Mouse (Mus musculus): ENCODE results near the gene Ms4a6b. TPM values are rescaled to one million over a fixed set of nuclear protein-coding genes. Genes with fewer than 3 reads are reported as not detected.
"Not testable (repeated sequence)": the region's sequence is repeated elsewhere in the genome, so short reads cannot be mapped to it uniquely, and the experiment has no call there.

Gene Ms4a6b
- polyA plus RNA-seq (2015; fragmentation: Nextera tagmentation; extraction: Ambion mirVana), result 2.5 and 3.4 TPM in 2 replicates

- Histone ChIP-seq H3K4me1 (ENCODE audit: control insufficient read depth, low read depth, low read length) (no peaks in the 10 kb centered on the region), H3K36me3 (ENCODE audit: control insufficient read depth, insufficient read depth) (no peaks in the 10 kb centered on the region), H3K4me3 (ENCODE audit: low read depth, low read length) (no peak within 1 kb of the TSS), H3K4me2 (ENCODE audit: low read depth, low read length) (no peak within 1 kb of the TSS), H3K9me3 (replicated peaks; ENCODE audit: control insufficient read depth, low read length) (no peaks in the 10 kb centered on the region), H3K27ac (ENCODE audit: low read length) (no peak within 1 kb of the TSS), H3K27me3 (ENCODE audit: control insufficient read depth, insufficient read depth, low read depth, low read length) (no peaks in the 10 kb centered on the region), H3K9ac (ENCODE audit: low read depth, low read length) (no peak within 1 kb of the TSS)
- no peak for ATAC-seq (ENCODE audit: low read depth)
Observed at GRCm38 (mm10) chr19:11516246-11516645, at the start of gene Ms4a6b. TSS of gene Ms4a6b (plus strand) at chr19:11516512.

GRCm38 (mm10) chr19:11468361-11468760, 48.0 kb upstream of the Ms4a6b start:
- not testable (repeated sequence) for H3K9me3 ChIP-seq (replicated peaks; ENCODE audit: control insufficient read depth, low read length); H3K4me3 ChIP-seq (ENCODE audit: low read depth, low read length); H3K9ac ChIP-seq (ENCODE audit: low read depth, low read length)

GRCm38 (mm10) chr19:11469215-11469614, 47.1 kb upstream of the Ms4a6b start, which contains the start of gene Ms4a6c:
TSS of gene Ms4a6c (plus strand) at chr19:11469366.
- ATAC-seq (ENCODE audit: low read depth), result peak; percentile 11; the same call in 1 of the 2 replicates
- not testable (repeated sequence) for H3K4me1 ChIP-seq (ENCODE audit: control insufficient read depth, low read depth, low read length); H3K9ac ChIP-seq (ENCODE audit: low read depth, low read length); H3K9me3 ChIP-seq (replicated peaks; ENCODE audit: control insufficient read depth, low read length); H3K27ac ChIP-seq (ENCODE audit: low read length); H3K4me3 ChIP-seq (ENCODE audit: low read depth, low read length); H3K27me3 ChIP-seq (ENCODE audit: control insufficient read depth, insufficient read depth, low read depth, low read length); H3K36me3 ChIP-seq (ENCODE audit: control insufficient read depth, insufficient read depth); H3K4me2 ChIP-seq (ENCODE audit: low read depth, low read length)
- WGBS (ENCODE audit: insufficient replicate concordance), result 12% methylated on average over 4 of the region's 4 CpGs

More at GRCm38 (mm10) chr19:11468361-11468760, 48.0 kb upstream of the Ms4a6b start:
- H3K4me1 ChIP-seq (ENCODE audit: control insufficient read depth, low read depth, low read length); H3K4me2 ChIP-seq (ENCODE audit: low read depth, low read length); H3K27ac ChIP-seq (ENCODE audit: low read length); H3K36me3 ChIP-seq (ENCODE audit: control insufficient read depth, insufficient read depth); ATAC-seq (ENCODE audit: low read depth); H3K27me3 ChIP-seq (ENCODE audit: control insufficient read depth, insufficient read depth, low read depth, low read length): not testable (repeated sequence)
- WGBS (ENCODE audit: insufficient replicate concordance), result 27% methylated on average over 1 of the region's 1 CpGs

- Histone ChIP-seq H3K4me2 (ENCODE audit: low read depth, low read length) (no peak overlapping the region), H3K4me3 (ENCODE audit: low read depth, low read length) (no peak overlapping the region), H3K9me3 (replicated peaks; ENCODE audit: control insufficient read depth, low read length) (no peaks in the 10 kb centered on the region), H3K36me3 (ENCODE audit: control insufficient read depth, insufficient read depth) (no peaks in the 10 kb centered on the region), H3K27me3 (ENCODE audit: control insufficient read depth, insufficient read depth, low read depth, low read length) (no peaks in the 10 kb centered on the region), H3K27ac (ENCODE audit: low read length) (no peak overlapping the region), H3K9ac (ENCODE audit: low read depth, low read length) (no peak overlapping the region), H3K4me1 (ENCODE audit: control insufficient read depth, low read depth, low read length) (no peaks in the 10 kb centered on the region)
- 81% methylated on average over 2 of the region's 2 CpGs for WGBS (ENCODE audit: insufficient replicate concordance)
- no peak for ATAC-seq (ENCODE audit: low read depth)
Observed at GRCm38 (mm10) chr19:11479714-11480113, 36.6 kb upstream of the Ms4a6b start.

GRCm38 (mm10) chr19:11482684-11483083, 33.6 kb upstream of the Ms4a6b start:
- Histone ChIP-seq H3K4me1 (ENCODE audit: control insufficient read depth, low read depth, low read length) (no peaks in the 10 kb centered on the region), H3K27ac (ENCODE audit: low read length) (no peak overlapping the region), H3K36me3 (ENCODE audit: control insufficient read depth, insufficient read depth) (no peaks in the 10 kb centered on the region), H3K9me3 (replicated peaks; ENCODE audit: control insufficient read depth, low read length) (no peaks in the 10 kb centered on the region), H3K9ac (ENCODE audit: low read depth, low read length) (no peak overlapping the region), H3K27me3 (ENCODE audit: control insufficient read depth, insufficient read depth, low read depth, low read length) (no peaks in the 10 kb centered on the region), H3K4me2 (ENCODE audit: low read depth, low read length) (no peak overlapping the region), H3K4me3 (ENCODE audit: low read depth, low read length) (no peak overlapping the region)
- 66% methylated on average over 2 of the region's 2 CpGs for WGBS (ENCODE audit: insufficient replicate concordance)
- ATAC-seq (ENCODE audit: low read depth), result no peak

- H3K4me1 ChIP-seq (ENCODE audit: control insufficient read depth, low read depth, low read length), result no peaks in the 10 kb centered on the region
- no peak overlapping the region for H3K4me2 ChIP-seq (ENCODE audit: low read depth, low read length)
- no peaks in the 10 kb centered on the region for H3K27me3 ChIP-seq (ENCODE audit: control insufficient read depth, insufficient read depth, low read depth, low read length)
- H3K4me3 ChIP-seq (ENCODE audit: low read depth, low read length), result no peak overlapping the region
- ATAC-seq (ENCODE audit: low read depth), result no peak
- no peaks in the 10 kb centered on the region for H3K9me3 ChIP-seq (replicated peaks; ENCODE audit: control insufficient read depth, low read length)
- H3K27ac ChIP-seq (ENCODE audit: low read length), result no peak overlapping the region
- WGBS (ENCODE audit: insufficient replicate concordance), result 49% methylated on average over 4 of the region's 4 CpGs
- no peaks in the 10 kb centered on the region for H3K36me3 ChIP-seq (ENCODE audit: control insufficient read depth, insufficient read depth)
- H3K9ac ChIP-seq (ENCODE audit: low read depth, low read length), result no peak overlapping the region
Observed at GRCm38 (mm10) chr19:11483941-11484340, 32.4 kb upstream of the Ms4a6b start.

- H3K36me3 ChIP-seq (ENCODE audit: control insufficient read depth, insufficient read depth), result no peaks in the 10 kb centered on the region
- H3K4me2 ChIP-seq (ENCODE audit: low read depth, low read length), result no peak overlapping the region
- H3K4me3 ChIP-seq (ENCODE audit: low read depth, low read length), result no peak overlapping the region
- H3K27ac ChIP-seq (ENCODE audit: low read length), result no peak overlapping the region
- no peaks in the 10 kb centered on the region for H3K9me3 ChIP-seq (replicated peaks; ENCODE audit: control insufficient read depth, low read length)
- H3K9ac ChIP-seq (ENCODE audit: low read depth, low read length), result no peak overlapping the region
- ATAC-seq (ENCODE audit: low read depth), result no peak
- H3K4me1 ChIP-seq (ENCODE audit: control insufficient read depth, low read depth, low read length), result no peaks in the 10 kb centered on the region
- 47% methylated on average over 3 of the region's 3 CpGs for WGBS (ENCODE audit: insufficient replicate concordance)
- no peaks in the 10 kb centered on the region for H3K27me3 ChIP-seq (ENCODE audit: control insufficient read depth, insufficient read depth, low read depth, low read length)
Observed at GRCm38 (mm10) chr19:11484388-11484787, 31.9 kb upstream of the Ms4a6b start.

- Histone ChIP-seq H3K4me1 (ENCODE audit: control insufficient read depth, low read depth, low read length) (no peaks in the 10 kb centered on the region), H3K4me2 (ENCODE audit: low read depth, low read length) (no peak overlapping the region), H3K9me3 (replicated peaks; ENCODE audit: control insufficient read depth, low read length) (no peaks in the 10 kb centered on the region), H3K27ac (ENCODE audit: low read length) (no peak overlapping the region), H3K9ac (ENCODE audit: low read depth, low read length) (no peak overlapping the region), H3K4me3 (ENCODE audit: low read depth, low read length) (no peak overlapping the region), H3K36me3 (ENCODE audit: control insufficient read depth, insufficient read depth) (no peaks in the 10 kb centered on the region), H3K27me3 (ENCODE audit: control insufficient read depth, insufficient read depth, low read depth, low read length) (no peaks in the 10 kb centered on the region)
- no peak for ATAC-seq (ENCODE audit: low read depth)
- WGBS (ENCODE audit: insufficient replicate concordance), result 32% methylated on average over 3 of the region's 3 CpGs
Observed at GRCm38 (mm10) chr19:11485266-11485665, 31.0 kb upstream of the Ms4a6b start.

GRCm38 (mm10) chr19:11485746-11486145, 30.6 kb upstream of the Ms4a6b start, which contains the start of gene Gm8369:
TSS of gene Gm8369 (plus strand) at chr19:11485938.
- H3K36me3 ChIP-seq (ENCODE audit: control insufficient read depth, insufficient read depth), result no peaks in the 10 kb centered on the region
- no peaks in the 10 kb centered on the region for H3K27me3 ChIP-seq (ENCODE audit: control insufficient read depth, insufficient read depth, low read depth, low read length)
- H3K4me1 ChIP-seq (ENCODE audit: control insufficient read depth, low read depth, low read length), result no peaks in the 10 kb centered on the region
- WGBS (ENCODE audit: insufficient replicate concordance), result 39% methylated on average over 2 of the region's 2 CpGs
- ATAC-seq (ENCODE audit: low read depth), result no peak
- no peaks in the 10 kb centered on the region for H3K9me3 ChIP-seq (replicated peaks; ENCODE audit: control insufficient read depth, low read length)
- H3K4me3 ChIP-seq (ENCODE audit: low read depth, low read length), result no peak within 1 kb of the TSS
- no peak within 1 kb of the TSS; the same call in 1 of the 2 replicates for H3K27ac ChIP-seq (ENCODE audit: low read length)
- no peak within 1 kb of the TSS for H3K9ac ChIP-seq (ENCODE audit: low read depth, low read length)
- no peak within 1 kb of the TSS for H3K4me2 ChIP-seq (ENCODE audit: low read depth, low read length)
